Mouse (Mus musculus) cerebellum, adult 2 months (tissue): ENCODE measurements around the gene Aldh3b3. TPM values are rescaled to one million over a fixed set of nuclear protein-coding genes. Genes with fewer than 3 reads are reported as not detected.
A peak's percentile ranks its signal among the peaks of the same experiment; 100 is the strongest.

Experiments used
- DNase-seq, 2 experiments: peaks; one replicate each; pipeline ENCODE4 v3.0.0; 2021
- H3K27ac ChIP-seq: fragments of 200-500 bp; 2 replicates; pipeline ENCODE4 v1.5.1; 2012; ENCODE audit warnings: low read length, control low read depth, inconsistent platforms; ENCODE audit not compliant: insufficient read depth
- H3K27me3 ChIP-seq: fragments of 200-500 bp; 2 replicates; pipeline ENCODE4 v1.6.1; 2012; ENCODE audit warnings: inconsistent platforms, mild to moderate bottlenecking, low read length, moderate library complexity; ENCODE audit not compliant: control insufficient read depth, insufficient read depth
- H3K4me1 ChIP-seq: fragments of 200-500 bp; 2 replicates; pipeline ENCODE4 v1.6.1; 2011; ENCODE audit warnings: low read length; ENCODE audit not compliant: control insufficient read depth, insufficient read depth
- H3K4me3 ChIP-seq: fragments of 200-500 bp; replicated peaks from 2 replicates; pipeline ENCODE3; 2011; ENCODE audit warnings: mild to moderate bottlenecking, low read depth, low read length, control low read depth; ENCODE audit not compliant: insufficient read depth
- CTCF ChIP-seq: fragments of 200-500 bp; IDR thresholded peaks from 2 replicates; pipeline ENCODE4 v1.5.1; 2011; ENCODE audit warnings: low read depth, mild to moderate bottlenecking, control low read depth, low read length, moderate library complexity, borderline replicate concordance; ENCODE audit not compliant: insufficient read depth
- POLR2A ChIP-seq: fragments of 200-500 bp; IDR thresholded peaks from 2 replicates; pipeline ENCODE4 v1.6.1; 2011; ENCODE audit warnings: low read length, control low read depth, borderline replicate concordance; ENCODE audit not compliant: insufficient read depth
- WGBS: fragments of 180-500 bp; shearing (Covaris S2); methylation state at CpG from one replicate; pipeline ENCODE4 v1.1.7; 2018; 5-methylcytosine and 5-hydroxymethylcytosine counted together
- polyA plus RNA-seq: library from polyadenylated mRNA; depleted of rRNA; stranded (reverse); fragments of >200 nt; gene quantifications from 2 replicates; pipeline ENCODE4 v1.2.3, GENCODE M21; 2012

Aldh3b3 gene
- polyA plus RNA-seq, 1 experiment, result 0.11 TPM

DNA sequence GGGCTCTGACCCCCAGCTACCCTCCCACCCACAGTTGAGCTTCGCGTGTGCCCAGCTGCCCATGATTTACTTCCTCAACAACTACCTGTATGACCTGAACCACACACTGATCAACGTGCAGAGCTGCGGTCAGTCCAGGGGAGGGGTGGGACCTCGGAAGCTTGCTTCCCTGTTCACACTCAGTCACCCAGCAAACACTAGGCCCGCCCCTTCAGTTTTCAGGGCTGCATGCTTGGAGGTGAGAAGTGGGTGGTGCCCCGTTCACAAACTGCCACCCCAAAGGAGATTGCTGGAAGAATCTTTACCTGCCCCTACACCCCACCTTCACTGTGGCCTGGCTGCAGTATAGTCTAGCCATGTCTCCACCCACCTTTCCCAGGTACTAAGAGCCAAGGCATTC, 16.1 kb upstream of the Aldh3b3 start:
- H3K4me3 ChIP-seq, result no peak overlapping the region
- no peak for DNase-seq
- TF ChIP-seq CTCF (no peak), POLR2A (no peak)
- 88% methylated on average over 7 of the region's 7 CpGs for WGBS
- no peaks in the 10 kb centered on the region for H3K4me1 ChIP-seq
- H3K27ac ChIP-seq, result no peak overlapping the region
- H3K27me3 ChIP-seq, result no peaks in the 10 kb centered on the region

DNA sequence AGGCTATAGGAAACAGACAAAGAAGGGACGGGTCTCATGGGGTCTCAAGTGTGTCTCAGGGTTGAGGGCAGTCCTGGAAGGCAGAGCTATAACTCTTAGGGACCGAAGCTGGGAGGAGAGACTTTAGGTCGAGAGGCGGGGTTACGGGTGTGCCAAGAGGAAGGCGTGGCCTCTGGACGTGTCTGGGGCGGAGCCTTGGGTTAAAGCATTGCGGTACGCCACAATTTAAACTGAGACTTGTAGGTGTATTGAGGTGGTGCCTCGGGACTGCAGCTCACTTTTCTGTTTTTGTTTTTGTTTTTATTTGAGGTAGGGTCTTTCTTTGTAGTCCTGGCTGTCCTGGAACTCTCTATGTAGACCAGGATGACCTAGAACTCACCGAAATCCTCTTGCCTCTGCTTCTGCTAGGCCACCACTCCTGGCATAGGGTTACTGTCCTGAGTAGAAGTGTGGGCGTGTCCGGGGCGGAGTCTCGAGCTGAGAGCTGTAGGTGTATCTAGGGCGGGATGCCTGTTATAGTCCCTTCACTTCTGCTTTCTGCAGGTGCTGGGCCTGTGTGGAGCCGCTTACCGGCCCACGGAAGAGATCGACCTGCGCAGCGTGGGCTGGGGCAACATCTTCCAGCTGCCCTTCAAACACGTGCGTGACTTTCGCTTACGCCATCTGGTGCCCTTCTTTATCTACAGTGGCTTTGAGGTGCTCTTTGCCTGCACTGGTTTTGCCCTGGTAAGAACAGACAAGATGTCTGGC, 15.3 kb upstream of the Aldh3b3 start:
- Histone ChIP-seq H3K27me3 (no peaks in the 10 kb centered on the region), H3K4me3 (peak overlapping the region; percentile 27), H3K4me1 (no peaks in the 10 kb centered on the region), H3K27ac (no peak overlapping the region)
- DNase-seq, result no peak
- no peak for TF ChIP-seq POLR2A
- TF ChIP-seq CTCF, result no peak
- WGBS, result 27% methylated on average over 27 of the region's 27 CpGs

DNA sequence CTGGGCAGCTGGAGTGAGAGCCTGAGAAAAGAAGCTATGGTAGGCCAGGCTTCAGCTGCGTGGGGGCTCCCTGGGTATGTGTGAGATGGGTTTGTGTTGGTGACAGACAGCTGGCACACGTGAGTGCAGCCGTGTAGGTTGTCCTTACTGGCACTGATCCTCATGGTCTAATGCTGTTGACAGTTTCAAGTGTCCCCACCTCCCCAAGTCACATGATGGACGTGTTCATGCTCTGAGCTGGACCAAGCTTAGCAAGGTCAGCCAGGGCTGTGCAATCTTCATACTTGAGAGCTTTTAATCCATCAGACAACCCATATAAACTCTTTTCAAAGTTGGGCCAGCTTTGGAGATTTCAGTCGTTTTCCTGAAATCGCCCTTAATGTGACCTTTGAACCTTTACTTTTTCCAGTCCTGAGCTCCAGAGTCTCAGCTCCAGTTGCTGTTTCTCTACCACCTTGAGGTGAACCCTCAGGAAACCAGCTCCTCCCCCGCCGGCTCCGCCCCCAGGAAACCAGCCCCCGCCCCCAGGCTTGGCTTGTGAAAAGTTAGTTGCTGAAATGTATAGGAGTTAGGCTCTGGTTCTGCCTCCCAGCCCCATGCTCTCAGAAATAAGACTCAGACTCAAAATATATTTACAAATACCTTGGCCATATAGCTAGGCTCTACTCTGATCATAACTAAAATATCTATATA, 12.4 kb upstream of the Aldh3b3 start:
- H3K4me3 ChIP-seq, result no peak overlapping the region
- H3K27ac ChIP-seq, result no peak overlapping the region
- H3K27me3 ChIP-seq, result no peaks in the 10 kb centered on the region
- TF ChIP-seq CTCF, result no peak
- TF ChIP-seq POLR2A, result no peak
- WGBS, result 37% methylated on average over 10 of the region's 10 CpGs
- H3K4me1 ChIP-seq, result no peaks in the 10 kb centered on the region
- no peak for DNase-seq

DNA sequence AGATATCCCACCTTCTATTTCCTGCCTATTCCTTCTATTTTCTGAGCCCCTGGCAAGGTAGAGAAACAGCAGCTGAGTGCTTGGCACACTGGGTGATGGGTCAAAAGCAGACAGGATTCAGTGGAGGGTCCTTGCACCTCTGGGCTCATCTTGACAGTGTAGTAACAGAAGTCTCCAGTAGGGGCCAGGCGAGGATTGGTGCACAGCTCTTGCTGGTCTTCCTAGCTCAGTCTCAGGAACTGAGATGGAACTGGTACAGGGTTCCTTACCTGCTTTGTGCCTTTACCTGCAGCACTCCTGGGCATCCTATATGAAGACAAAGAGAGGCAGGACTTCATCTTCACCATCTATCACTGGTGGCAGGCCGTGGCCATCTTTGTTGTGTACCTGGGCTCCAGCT, 11.7 kb upstream of the Aldh3b3 start:
- TF ChIP-seq POLR2A (no peak), CTCF (peak; percentile 97)
- WGBS, result 18% methylated on average over 2 of the region's 2 CpGs
- H3K4me3 ChIP-seq, result no peak overlapping the region
- DNase-seq, result peak; percentile 54 to 67
- H3K4me1 ChIP-seq, result no peaks in the 10 kb centered on the region
- H3K27me3 ChIP-seq, result no peaks in the 10 kb centered on the region
- no peak overlapping the region for H3K27ac ChIP-seq

DNA sequence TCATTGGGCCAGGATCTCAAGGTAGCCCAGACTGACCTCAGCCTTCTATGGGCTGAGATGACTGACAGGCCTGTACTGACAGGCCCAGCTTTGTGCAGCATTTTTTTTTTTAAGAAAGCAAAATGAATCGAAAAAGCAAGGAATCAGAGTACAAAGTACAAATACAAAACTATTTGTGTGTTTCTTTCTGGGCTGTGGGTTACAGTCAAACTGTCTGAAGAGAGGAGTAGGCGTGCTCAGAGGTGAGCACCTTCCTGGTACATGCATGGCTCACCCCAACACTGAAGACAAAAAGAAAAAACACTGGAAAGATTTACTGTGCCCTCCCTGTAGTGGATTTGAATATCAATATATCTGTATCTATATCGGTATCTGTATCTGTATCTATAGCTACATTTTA, 10.6 kb upstream of the Aldh3b3 start:
- Histone ChIP-seq H3K4me1 (no peaks in the 10 kb centered on the region), H3K27me3 (no peaks in the 10 kb centered on the region), H3K27ac (no peak overlapping the region), H3K4me3 (no peak overlapping the region)
- WGBS, result 79% methylated on average over 3 of the region's 3 CpGs
- TF ChIP-seq POLR2A (no peak), CTCF (no peak)
- DNase-seq, result no peak

DNA sequence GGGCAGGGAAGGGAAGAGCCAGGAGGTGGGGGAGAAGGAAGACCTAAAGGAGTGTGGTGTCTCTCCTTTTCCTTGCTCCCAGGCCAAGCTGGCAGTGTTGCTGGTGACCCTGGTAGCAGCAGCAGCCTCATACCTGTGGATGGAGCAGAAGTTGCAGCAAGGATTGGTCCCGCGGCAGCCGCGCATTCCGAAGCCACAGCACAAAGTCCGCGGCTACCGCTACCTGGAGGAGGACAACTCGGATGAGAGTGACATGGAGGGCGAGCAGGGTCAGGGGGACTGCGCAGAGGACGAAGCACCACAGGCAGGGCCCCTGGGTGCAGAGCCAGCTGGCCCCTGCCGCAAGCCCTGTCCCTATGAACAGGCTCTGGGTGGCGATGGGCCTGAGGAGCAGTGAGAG, 9.9 kb upstream of the Aldh3b3 start:
- TF ChIP-seq CTCF (no peak), POLR2A (no peak)
- 75% methylated on average over 14 of the region's 14 CpGs for WGBS
- Histone ChIP-seq H3K27me3 (no peaks in the 10 kb centered on the region), H3K4me3 (no peak overlapping the region), H3K27ac (no peak overlapping the region), H3K4me1 (no peaks in the 10 kb centered on the region)
- DNase-seq, result no peak

DNA sequence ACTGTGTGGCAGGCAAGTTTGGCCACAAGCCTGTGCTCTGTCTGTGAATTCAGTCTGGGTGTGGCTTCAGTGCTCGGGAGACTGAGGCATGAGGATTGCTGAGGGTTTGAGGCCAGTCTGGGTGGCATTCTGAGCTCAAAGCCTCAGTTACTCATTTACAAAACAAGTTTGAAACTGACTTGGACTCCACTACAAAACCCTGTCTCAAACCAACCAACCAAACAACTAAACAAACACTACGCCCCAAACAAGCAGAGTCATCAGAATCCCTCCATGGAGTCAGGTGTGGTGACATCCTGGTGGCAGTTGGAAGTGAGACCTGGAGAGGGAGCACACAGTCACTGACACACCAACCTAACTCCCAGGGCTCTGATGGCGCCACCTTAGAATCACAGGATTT, 8.1 kb upstream of the Aldh3b3 start:
- no peak overlapping the region for H3K27ac ChIP-seq
- no peak for TF ChIP-seq POLR2A
- TF ChIP-seq CTCF, result no peak
- no peaks in the 10 kb centered on the region for H3K4me1 ChIP-seq
- no peak overlapping the region for H3K4me3 ChIP-seq
- WGBS, result 73% methylated on average over 3 of the region's 3 CpGs
- H3K27me3 ChIP-seq, result no peaks in the 10 kb centered on the region
- DNase-seq, result no peak

DNA sequence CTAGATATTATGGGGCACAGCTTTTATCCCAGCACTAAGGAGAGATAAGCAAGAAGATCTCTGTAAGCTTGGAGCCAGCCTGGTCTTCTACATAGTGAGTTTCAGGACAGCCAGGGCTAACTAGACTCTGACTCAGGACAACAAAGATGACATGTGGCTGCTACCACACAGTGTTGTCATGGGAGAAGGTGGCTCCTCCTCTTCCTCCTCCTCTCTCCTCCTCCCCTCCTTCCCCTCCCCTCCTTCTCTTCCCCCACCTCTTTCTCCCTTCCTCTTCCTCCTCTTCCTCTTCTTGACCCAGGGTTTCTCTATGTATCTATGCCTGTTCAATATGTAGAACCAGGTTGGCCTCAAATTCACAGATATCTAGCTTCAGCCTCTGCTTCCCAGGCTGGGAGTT, 7.0 kb upstream of the Aldh3b3 start:
- H3K4me1 ChIP-seq, result peaks cover 3% of the 10 kb centered on the region; the same call in 1 of the 2 replicates
- no peak overlapping the region for H3K27ac ChIP-seq
- no peak for TF ChIP-seq POLR2A
- no peak overlapping the region for H3K4me3 ChIP-seq
- no peak for DNase-seq
- H3K27me3 ChIP-seq, result no peaks in the 10 kb centered on the region
